Mouse (Mus musculus) midbrain, embryonic 11.5 days (tissue): ENCODE results near the gene Upf3b. TPM values are rescaled to one million over a fixed set of nuclear protein-coding genes. Genes with fewer than 3 reads are reported as not detected.
A peak's percentile ranks its signal among the peaks of the same experiment; 100 is the strongest.

ENCODE experiments used
- ATAC-seq: fragments of 200-750 bp; cut with Nextera tagmentation; 2 replicates; pipeline ENCODE4 v1.8.0; 2017; ENCODE audit warnings: moderate TSS enrichment, moderate library complexity; ENCODE audit not compliant: low FRiP score
- DNase-seq: peaks from one replicate; pipeline ENCODE4 v3.0.0; 2015; ENCODE audit warnings: low spot score; ENCODE audit errors: missing footprints
- H3K27ac ChIP-seq: fragments of 300-500 bp; sonication (generic); 2 replicates; pipeline ENCODE4 v1.5.1; 2014; ENCODE audit warnings: low read depth, low read length
- H3K27me3 ChIP-seq: fragments of 300-500 bp; sonication (generic); 2 replicates; pipeline ENCODE4 v1.6.1; 2014; ENCODE audit warnings: mild to moderate bottlenecking, low read length, moderate library complexity, mixed read lengths; ENCODE audit not compliant: control insufficient read depth, insufficient read depth
- H3K36me3 ChIP-seq: fragments of 300-500 bp; sonication (generic); 2 replicates; pipeline ENCODE4 v1.6.1; 2014; ENCODE audit warnings: mild to moderate bottlenecking, low read length, moderate library complexity, mixed read lengths; ENCODE audit not compliant: control insufficient read depth, insufficient read depth
- H3K4me1 ChIP-seq: fragments of 300-500 bp; sonication (generic); 2 replicates; pipeline ENCODE4 v1.6.1; 2014; ENCODE audit warnings: low read length; ENCODE audit not compliant: control insufficient read depth, insufficient read depth
- H3K4me2 ChIP-seq: fragments of 300-500 bp; sonication (generic); 2 replicates; pipeline ENCODE4 v1.6.1; 2014; ENCODE audit warnings: mild to moderate bottlenecking, moderate library complexity
- H3K4me3 ChIP-seq: fragments of 300-500 bp; sonication (generic); 2 replicates; pipeline ENCODE4 v1.5.1; 2014; ENCODE audit warnings: low read depth, low read length
- H3K9ac ChIP-seq: fragments of 300-500 bp; sonication (generic); 2 replicates; pipeline ENCODE4 v1.6.1; 2014; ENCODE audit warnings: low read length
- H3K9me3 ChIP-seq: fragments of 300-500 bp; sonication (generic); 2 replicates; pipeline ENCODE4 v1.6.1; 2016; ENCODE audit warnings: low read length; ENCODE audit not compliant: control insufficient read depth
- WGBS: fragments of 180-500 bp; shearing (Covaris S2); extraction: QIAGEN DNeasy Blood & Tissue Kit; methylation state at CpG from one replicate; pipeline ENCODE4 v1.1.7; 2014; 5-methylcytosine and 5-hydroxymethylcytosine counted together
- polyA plus RNA-seq: library from polyadenylated mRNA; unstranded; fragments of >200 nt; fragmentation: Nextera tagmentation; extraction: Ambion mirVana; gene quantifications from 2 replicates; pipeline ENCODE4 v1.2.1, GENCODE M21; 2014

The Upf3b gene
- polyA plus RNA-seq, 1 experiment from 2014 or later, result 17.3 TPM

GRCm38 (mm10) chrX:37117085-37117484 is 7.0 kb upstream of the Upf3b start:
- Histone ChIP-seq H3K9me3 (no peaks in the 10 kb centered on the region), H3K4me3 (no peak overlapping the region), H3K4me1 (no peaks in the 10 kb centered on the region), H3K27me3 (no peaks in the 10 kb centered on the region), H3K36me3 (no peaks in the 10 kb centered on the region), H3K4me2 (no peak overlapping the region), H3K27ac (no peak overlapping the region), H3K9ac (no peak overlapping the region)
- no peak for DNase-seq
- no CpG with 5 or more reads among the region's 5 CpGs for WGBS
- no peak for ATAC-seq

DNA sequence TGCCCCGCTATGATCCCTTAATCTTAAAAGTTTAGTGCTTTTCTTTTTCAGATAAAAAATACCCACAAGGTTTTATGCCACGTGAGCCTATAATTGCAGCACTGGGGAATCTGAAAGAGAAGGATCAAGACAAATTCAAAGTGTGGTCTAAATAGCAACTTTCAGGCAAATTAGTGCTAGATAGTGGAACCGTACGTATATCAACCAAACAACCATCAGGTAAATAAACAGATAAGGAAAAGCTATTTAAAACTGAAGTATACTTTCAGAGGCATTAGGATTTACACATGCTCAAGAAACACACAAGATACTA is 715 bp upstream of the Upf3b start:
- Histone ChIP-seq H3K36me3 (no peaks in the 10 kb centered on the region), H3K27me3 (no peaks in the 10 kb centered on the region), H3K4me2 (no peak overlapping the region), H3K4me1 (no peaks in the 10 kb centered on the region), H3K4me3 (no peak overlapping the region), H3K9ac (no peak overlapping the region), H3K9me3 (no peaks in the 10 kb centered on the region), H3K27ac (no peak overlapping the region)
- ATAC-seq, result no peak
- 77% methylated on average over 4 of the region's 4 CpGs for WGBS
- no peak for DNase-seq

DNA sequence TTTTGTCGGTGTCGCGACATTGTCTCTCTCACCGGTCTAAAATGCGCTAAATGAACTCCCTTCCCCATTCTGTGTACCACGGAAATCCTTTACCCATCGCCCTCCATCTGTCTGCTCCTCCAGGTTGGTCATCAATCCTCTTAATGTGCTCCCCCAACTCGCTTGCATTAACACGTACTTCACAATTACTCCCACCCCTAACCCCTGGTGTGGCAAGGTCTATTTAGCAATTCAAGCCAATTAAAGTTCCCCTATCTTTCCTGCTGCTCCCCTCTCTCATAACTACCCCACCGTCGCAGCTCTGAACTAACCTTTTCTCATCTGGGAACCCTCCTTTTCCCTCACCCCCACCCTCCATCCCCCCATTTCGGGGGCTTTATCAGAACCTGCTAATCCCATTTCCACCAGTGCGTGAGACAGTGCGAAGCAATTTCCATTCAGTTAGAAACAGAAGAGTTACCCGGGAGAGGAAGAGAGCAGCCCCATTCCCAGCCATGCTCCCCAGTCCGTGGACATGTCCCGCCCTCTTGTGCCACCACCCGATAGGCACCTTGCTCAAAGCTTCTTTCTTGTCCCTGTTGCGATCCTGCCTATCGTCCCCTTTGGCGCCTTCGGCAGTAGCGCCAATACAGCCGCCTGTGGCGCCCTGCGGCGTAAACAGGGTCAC is 463 bp downstream of the Upf3b start:
- DNase-seq (peak; percentile 86), ATAC-seq (peak; percentile 79)
- H3K9ac ChIP-seq, result peak overlapping the region; percentile 64
- H3K36me3 ChIP-seq, result no peaks in the 10 kb centered on the region
- no peaks in the 10 kb centered on the region for H3K27me3 ChIP-seq
- peak overlapping the region; percentile 38 for H3K4me3 ChIP-seq
- H3K9me3 ChIP-seq, result no peaks in the 10 kb centered on the region
- H3K4me1 ChIP-seq, result no peaks in the 10 kb centered on the region
- peak overlapping the region; percentile 59 for H3K4me2 ChIP-seq
- H3K27ac ChIP-seq, result peak overlapping the region; percentile 51
- WGBS, result 13% methylated on average over 27 of the region's 27 CpGs

DNA sequence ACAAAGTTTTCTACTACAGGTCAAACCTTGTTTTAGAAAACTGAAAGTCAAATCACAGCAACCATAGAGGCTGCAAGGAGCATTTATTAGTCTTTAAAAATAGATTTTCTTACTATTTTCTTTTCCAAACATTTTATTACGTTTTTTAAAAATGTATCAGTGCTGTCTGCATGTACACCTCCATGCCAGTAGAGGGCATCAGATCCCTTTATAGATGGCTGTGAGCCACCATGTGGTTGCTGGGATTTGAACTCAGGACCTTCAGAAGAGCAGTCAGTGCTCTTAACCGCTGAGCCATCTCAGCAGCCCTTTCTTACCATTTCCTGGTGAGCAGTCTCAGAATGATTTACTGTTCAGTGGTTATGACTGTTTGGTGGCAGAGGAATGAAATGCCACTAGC is 6.3 kb downstream of the Upf3b start:
- WGBS, result 73% methylated on average over 2 of the region's 2 CpGs
- no peaks in the 10 kb centered on the region for H3K4me1 ChIP-seq
- H3K4me3 ChIP-seq, result no peak overlapping the region
- H3K36me3 ChIP-seq, result no peaks in the 10 kb centered on the region
- H3K4me2 ChIP-seq, result no peak overlapping the region
- no peak overlapping the region for H3K27ac ChIP-seq
- no peaks in the 10 kb centered on the region for H3K27me3 ChIP-seq
- DNase-seq, result no peak
- no peaks in the 10 kb centered on the region for H3K9me3 ChIP-seq
- ATAC-seq, result no peak
- H3K9ac ChIP-seq, result no peak overlapping the region

DNA sequence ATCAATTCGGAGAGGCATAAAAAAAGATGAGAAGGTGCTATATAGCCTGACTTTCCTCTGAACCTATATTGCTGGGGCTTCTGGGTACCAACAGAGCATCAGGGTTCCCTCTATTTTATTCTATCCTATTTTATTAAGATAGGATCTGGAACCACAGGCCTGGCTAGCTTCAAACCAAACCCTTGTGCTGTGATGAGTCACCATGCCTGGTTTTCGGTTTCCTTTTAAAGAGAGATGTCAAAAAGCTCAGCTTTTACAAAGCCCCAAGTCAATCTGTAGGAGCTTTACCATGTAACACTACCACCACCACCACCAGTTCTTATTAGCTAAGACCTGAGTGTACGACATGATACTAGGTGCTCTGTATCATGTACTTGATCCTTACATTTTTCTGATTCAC is 11.4 kb downstream of the Upf3b start:
- Histone ChIP-seq H3K4me2 (no peak overlapping the region), H3K27me3 (no peaks in the 10 kb centered on the region), H3K4me1 (no peaks in the 10 kb centered on the region), H3K36me3 (no peaks in the 10 kb centered on the region), H3K9ac (no peak overlapping the region), H3K27ac (no peak overlapping the region), H3K4me3 (no peak overlapping the region), H3K9me3 (no peaks in the 10 kb centered on the region)
- DNase-seq, result no peak
- 91% methylated on average over 3 of the region's 3 CpGs for WGBS
- ATAC-seq, result no peak

DNA sequence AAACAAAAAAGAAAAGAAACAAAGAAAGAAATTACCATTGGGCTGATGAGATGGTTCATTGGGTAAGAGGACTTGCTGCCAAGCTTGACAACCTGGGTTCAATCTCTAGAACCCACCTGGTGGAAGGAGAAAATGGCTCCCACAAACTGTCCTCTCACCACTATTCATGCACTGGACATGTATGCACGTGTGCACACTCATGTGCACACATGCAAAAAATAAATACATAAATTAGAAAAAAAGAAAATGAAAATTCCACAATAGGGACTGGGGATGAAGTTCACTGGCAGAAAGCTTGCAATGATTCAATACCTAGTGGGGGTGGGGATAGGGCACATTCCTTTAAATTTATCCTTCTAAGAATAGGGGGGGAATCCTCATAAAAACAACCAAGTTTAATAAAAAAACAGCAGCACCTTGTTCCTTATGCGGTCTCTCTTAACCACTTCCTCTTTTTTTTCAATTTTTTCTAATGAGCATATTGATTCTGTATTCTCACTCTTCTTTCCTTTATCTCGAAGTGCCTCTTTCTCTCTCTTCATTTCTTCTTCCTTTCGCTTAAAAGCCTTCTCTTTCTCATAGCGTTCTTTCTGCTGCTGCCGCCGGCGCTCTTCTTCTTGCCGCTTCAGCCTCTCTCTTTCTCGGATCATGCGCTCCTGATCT is 14.9 kb downstream of the Upf3b start:
- H3K4me2 ChIP-seq, result no peak overlapping the region
- no peaks in the 10 kb centered on the region for H3K36me3 ChIP-seq
- no peak for DNase-seq
- H3K4me1 ChIP-seq, result no peaks in the 10 kb centered on the region
- H3K27me3 ChIP-seq, result no peaks in the 10 kb centered on the region
- no peaks in the 10 kb centered on the region for H3K9me3 ChIP-seq
- no peak for ATAC-seq
- no peak overlapping the region for H3K9ac ChIP-seq
- WGBS, result 92% methylated on average over 11 of the region's 11 CpGs
- H3K4me3 ChIP-seq, result no peak overlapping the region
- H3K27ac ChIP-seq, result no peak overlapping the region

- H3K36me3 ChIP-seq, result no peaks in the 10 kb centered on the region
- H3K9me3 ChIP-seq, result no peaks in the 10 kb centered on the region
- ATAC-seq, result no peak
- no peaks in the 10 kb centered on the region for H3K27me3 ChIP-seq
- H3K4me2 ChIP-seq, result no peak overlapping the region
- no peak overlapping the region for H3K4me3 ChIP-seq
- no peak for DNase-seq
- H3K27ac ChIP-seq, result no peak overlapping the region
- H3K9ac ChIP-seq, result no peak overlapping the region
- 97% methylated on average over 3 of the region's 3 CpGs for WGBS
- no peaks in the 10 kb centered on the region for H3K4me1 ChIP-seq
Observed at GRCm38 (mm10) chrX:37091457-37091856, 18.7 kb downstream of the Upf3b start.

DNA sequence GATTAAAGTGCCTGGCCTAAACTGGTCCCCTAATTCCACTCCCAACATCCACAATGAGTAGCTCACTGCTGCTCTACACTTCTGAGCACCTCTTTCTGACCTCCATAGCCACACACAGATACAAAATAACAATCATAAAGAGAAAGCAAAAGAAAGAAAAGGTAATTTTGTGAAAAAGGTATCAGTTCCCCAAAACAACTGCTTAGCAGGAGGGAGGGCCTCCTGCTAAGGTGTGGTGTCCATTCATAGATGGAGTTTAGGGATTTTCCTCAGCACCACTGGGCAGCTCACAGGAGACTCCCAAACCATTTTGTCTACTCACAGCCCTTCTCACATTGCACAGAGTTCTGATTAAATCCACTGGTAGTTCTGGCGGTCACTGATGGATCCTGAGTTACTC is 21.3 kb downstream of the Upf3b start:
- no peak overlapping the region for H3K27ac ChIP-seq
- no peaks in the 10 kb centered on the region for H3K9me3 ChIP-seq
- H3K4me2 ChIP-seq, result no peak overlapping the region
- 80% methylated on average over 1 of the region's 1 CpGs for WGBS
- no peak overlapping the region for H3K4me3 ChIP-seq
- H3K4me1 ChIP-seq, result no peaks in the 10 kb centered on the region
- H3K27me3 ChIP-seq, result no peaks in the 10 kb centered on the region
- no peak for DNase-seq
- no peaks in the 10 kb centered on the region for H3K36me3 ChIP-seq
- H3K9ac ChIP-seq, result no peak overlapping the region
- ATAC-seq, result no peak

GRCm38 (mm10) chrX:37085665-37086064 is 24.5 kb downstream of the Upf3b start:
- no peak for ATAC-seq
- Histone ChIP-seq H3K27ac (no peak overlapping the region; the same call in 1 of the 2 replicates), H3K27me3 (no peaks in the 10 kb centered on the region), H3K9me3 (no peaks in the 10 kb centered on the region), H3K36me3 (no peaks in the 10 kb centered on the region), H3K4me1 (peaks cover 5% of the 10 kb centered on the region; the same call in 1 of the 2 replicates), H3K9ac (peak overlapping the region; percentile 44; the same call in 1 of the 2 replicates), H3K4me2 (peak overlapping the region; percentile 41), H3K4me3 (peak overlapping the region; percentile 57)
- whole genome bisulfite sequencing, result 20% methylated on average over 9 of the region's 9 CpGs
- DNase-seq, result no peak
